Mouse (Mus musculus) neural tube, embryonic 13.5 days (tissue): Measurements from ENCODE around the gene Ifnlr1. TPM values are rescaled to one million over a fixed set of nuclear protein-coding genes. Genes with fewer than 3 reads are reported as not detected.
"Not testable (repeated sequence)": the region's sequence is repeated elsewhere in the genome, so short reads cannot be mapped to it uniquely, and the experiment has no call there.

ENCODE experiments used
- ATAC-seq: fragments of 200-750 bp; cut with Nextera tagmentation; 2 replicates; pipeline ENCODE4 v1.8.0; 2017; ENCODE audit warnings: low read depth, mild to moderate bottlenecking, moderate TSS enrichment, moderate library complexity
- H3K27ac ChIP-seq: fragments of 300-500 bp; sonication (generic); replicated peaks from 2 replicates; pipeline ENCODE4 v1.5.1; 2015; ENCODE audit warnings: moderate library complexity, mild to moderate bottlenecking, inconsistent platforms
- H3K27me3 ChIP-seq: fragments of 300-500 bp; sonication (generic); 2 replicates; pipeline ENCODE4 v1.6.1; 2015; ENCODE audit warnings: mild to moderate bottlenecking, inconsistent platforms
- H3K36me3 ChIP-seq: fragments of 300-500 bp; sonication (generic); 2 replicates; pipeline ENCODE4 v1.6.1; 2015; ENCODE audit warnings: mild to moderate bottlenecking, inconsistent platforms
- H3K4me1 ChIP-seq: fragments of 300-500 bp; sonication (generic); replicated peaks from 2 replicates; pipeline ENCODE4 v1.6.1; 2015; ENCODE audit warnings: inconsistent platforms
- H3K4me2 ChIP-seq: fragments of 300-500 bp; sonication (generic); 2 replicates; pipeline ENCODE4 v1.6.1; 2015; ENCODE audit warnings: inconsistent platforms, mild to moderate bottlenecking, moderate library complexity
- H3K4me3 ChIP-seq: fragments of 300-500 bp; sonication (generic); 2 replicates; pipeline ENCODE4 v1.5.1; 2015; ENCODE audit warnings: mild to moderate bottlenecking, inconsistent platforms
- H3K9ac ChIP-seq: fragments of 300-500 bp; sonication (generic); 2 replicates; pipeline ENCODE4 v1.6.1; 2015; ENCODE audit warnings: moderate library complexity, mild to moderate bottlenecking, inconsistent platforms
- H3K9me3 ChIP-seq: fragments of 300-500 bp; sonication (generic); 2 replicates; pipeline ENCODE4 v1.6.1; 2016; ENCODE audit warnings: inconsistent platforms
- WGBS: fragments of 180-500 bp; shearing (Covaris S2); methylation state at CpG from one replicate; pipeline ENCODE4 v1.1.7; 2015; 5-methylcytosine and 5-hydroxymethylcytosine counted together
- polyA plus RNA-seq: library from polyadenylated mRNA; unstranded; fragments of >200 nt; fragmentation: Nextera tagmentation; extraction: Ambion mirVana; gene quantifications from 2 replicates; pipeline ENCODE4 v1.2.1, GENCODE M21; 2015

Ifnlr1 gene
- polyA plus RNA-seq = 0.08 and 0.39 TPM in 2 replicates

GRCm38 (mm10) chr4:135685906-135686567 lies at the start of gene Ifnlr1:
Ifnlr1 (plus strand) TSS chr4:135686287.
- peak within 1 kb of the TSS; percentile 70 for H3K9ac ChIP-seq
- H3K9me3 ChIP-seq = no peaks in the 10 kb centered on the region
- WGBS = under 1% methylated on average over 37 of the region's 41 CpGs
- no peak within 1 kb of the TSS for H3K27ac ChIP-seq
- H3K4me3 ChIP-seq = peak within 1 kb of the TSS; percentile 48
- no peaks in the 10 kb centered on the region for H3K36me3 ChIP-seq
- no peak; the same call in 1 of the 2 replicates for ATAC-seq
- H3K27me3 ChIP-seq = peaks cover 59% of the 10 kb centered on the region
- peak within 1 kb of the TSS; percentile 95 for H3K4me2 ChIP-seq
- peaks cover 13% of the 10 kb centered on the region for H3K4me1 ChIP-seq

- not testable (repeated sequence) for H3K27me3 ChIP-seq, H3K9me3 ChIP-seq, H3K36me3 ChIP-seq, ATAC-seq, H3K27ac ChIP-seq, H3K4me3 ChIP-seq, H3K4me2 ChIP-seq, H3K9ac ChIP-seq, H3K4me1 ChIP-seq
- whole genome bisulfite sequencing = 84% methylated on average over 8 of the region's 8 CpGs
Measured at GRCm38 (mm10) chr4:135641302-135642079, 44.6 kb upstream of the Ifnlr1 start.

GRCm38 (mm10) chr4:135645022-135645637 lies 41.0 kb upstream of the Ifnlr1 start:
- Histone ChIP-seq H3K4me2 (no peak overlapping the region), H3K27ac (no peak overlapping the region), H3K36me3 (no peaks in the 10 kb centered on the region), H3K9ac (no peak overlapping the region), H3K4me3 (no peak overlapping the region), H3K27me3 (no peaks in the 10 kb centered on the region), H3K4me1 (no peaks in the 10 kb centered on the region), H3K9me3 (no peaks in the 10 kb centered on the region)
- ATAC-seq = no peak
- 73% methylated on average over 12 of the region's 12 CpGs for WGBS

- 59% methylated on average over 11 of the region's 11 CpGs for WGBS
- H3K27ac ChIP-seq = no peak overlapping the region
Measured at GRCm38 (mm10) chr4:135652966-135653607, 33.0 kb upstream of the Ifnlr1 start.

GRCm38 (mm10) chr4:135653956-135654355 lies 32.1 kb upstream of the Ifnlr1 start:
- H3K36me3 ChIP-seq = no peaks in the 10 kb centered on the region
- H3K9me3 ChIP-seq = no peaks in the 10 kb centered on the region
- peaks cover 28% of the 10 kb centered on the region for H3K4me1 ChIP-seq
- no peak overlapping the region for H3K4me2 ChIP-seq
- H3K27me3 ChIP-seq = no peaks in the 10 kb centered on the region
- 93% methylated on average over 7 of the region's 7 CpGs for WGBS
- no peak overlapping the region for H3K4me3 ChIP-seq
- no peak for ATAC-seq
- no peak overlapping the region for H3K9ac ChIP-seq
- H3K27ac ChIP-seq = no peak overlapping the region

More at GRCm38 (mm10) chr4:135652966-135653607, 33.0 kb upstream of the Ifnlr1 start:
- H3K9ac ChIP-seq = no peak overlapping the region
- H3K27me3 ChIP-seq = no peaks in the 10 kb centered on the region
- H3K4me3 ChIP-seq = no peak overlapping the region
- H3K4me1 ChIP-seq = peaks cover 28% of the 10 kb centered on the region
- H3K9me3 ChIP-seq = no peaks in the 10 kb centered on the region
- no peak overlapping the region for H3K4me2 ChIP-seq
- no peaks in the 10 kb centered on the region for H3K36me3 ChIP-seq
- ATAC-seq = 0 out of 2 replicates have a peak, but pooled peaks have one; percentile 32

- Histone ChIP-seq H3K4me3 (no peak overlapping the region), H3K9ac (no peak overlapping the region), H3K27me3 (no peaks in the 10 kb centered on the region), H3K9me3 (no peaks in the 10 kb centered on the region), H3K27ac (no peak overlapping the region), H3K4me1 (peaks cover 28% of the 10 kb centered on the region), H3K36me3 (no peaks in the 10 kb centered on the region), H3K4me2 (no peak overlapping the region)
- 37% methylated on average over 7 of the region's 7 CpGs for WGBS
- peak; percentile 19; the same call in 1 of the 2 replicates for ATAC-seq
Measured at GRCm38 (mm10) chr4:135655499-135655898, 30.6 kb upstream of the Ifnlr1 start.

- WGBS = 41% methylated on average over 10 of the region's 10 CpGs
- H3K9me3 ChIP-seq = no peaks in the 10 kb centered on the region
- peaks cover 28% of the 10 kb centered on the region for H3K4me1 ChIP-seq
- H3K4me2 ChIP-seq = 0 out of 2 replicates have a peak overlapping the region, but pooled peaks have one; percentile 5
- no peak overlapping the region for H3K27ac ChIP-seq
- peak; percentile 43; the same call in 1 of the 2 replicates for ATAC-seq
- H3K4me3 ChIP-seq = no peak overlapping the region
- no peaks in the 10 kb centered on the region for H3K27me3 ChIP-seq
- no peaks in the 10 kb centered on the region for H3K36me3 ChIP-seq
- no peak overlapping the region for H3K9ac ChIP-seq
Measured at GRCm38 (mm10) chr4:135656094-135656589, 29.9 kb upstream of the Ifnlr1 start.

GRCm38 (mm10) chr4:135658484-135658883 lies 27.6 kb upstream of the Ifnlr1 start:
- H3K27me3 ChIP-seq = no peaks in the 10 kb centered on the region
- H3K9ac ChIP-seq = no peak overlapping the region
- H3K27ac ChIP-seq = no peak overlapping the region
- no peak overlapping the region for H3K4me2 ChIP-seq
- peaks cover 18% of the 10 kb centered on the region for H3K4me1 ChIP-seq
- 75% methylated on average over 5 of the region's 5 CpGs for WGBS
- H3K4me3 ChIP-seq = no peak overlapping the region
- H3K36me3 ChIP-seq = no peaks in the 10 kb centered on the region
- ATAC-seq = no peak
- no peaks in the 10 kb centered on the region for H3K9me3 ChIP-seq

- H3K4me3 ChIP-seq = no peak overlapping the region
- no peak overlapping the region for H3K27ac ChIP-seq
- no peaks in the 10 kb centered on the region for H3K27me3 ChIP-seq
- ATAC-seq = no peak
- no peaks in the 10 kb centered on the region for H3K9me3 ChIP-seq
- H3K9ac ChIP-seq = no peak overlapping the region
- H3K36me3 ChIP-seq = no peaks in the 10 kb centered on the region
- H3K4me1 ChIP-seq = peaks cover 18% of the 10 kb centered on the region
- 88% methylated on average over 12 of the region's 12 CpGs for WGBS
- H3K4me2 ChIP-seq = no peak overlapping the region
Measured at GRCm38 (mm10) chr4:135658899-135659298, 27.2 kb upstream of the Ifnlr1 start.

GRCm38 (mm10) chr4:135661082-135661809 lies 24.8 kb upstream of the Ifnlr1 start:
- H3K9me3 ChIP-seq = no peaks in the 10 kb centered on the region
- no peak overlapping the region for H3K4me3 ChIP-seq
- H3K27me3 ChIP-seq = no peaks in the 10 kb centered on the region
- peaks cover 4% of the 10 kb centered on the region for H3K4me1 ChIP-seq
- H3K4me2 ChIP-seq = no peak overlapping the region
- no peaks in the 10 kb centered on the region for H3K36me3 ChIP-seq
- no peak for ATAC-seq
- WGBS = 60% methylated on average over 6 of the region's 6 CpGs
- no peak overlapping the region for H3K9ac ChIP-seq
- no peak overlapping the region for H3K27ac ChIP-seq

- H3K9ac ChIP-seq = no peak overlapping the region
- no peaks in the 10 kb centered on the region for H3K4me1 ChIP-seq
- no peak for ATAC-seq
- no peaks in the 10 kb centered on the region for H3K9me3 ChIP-seq
- no peaks in the 10 kb centered on the region for H3K36me3 ChIP-seq
- no peak overlapping the region for H3K27ac ChIP-seq
- no peaks in the 10 kb centered on the region; the same call in 1 of the 2 replicates for H3K27me3 ChIP-seq
- H3K4me3 ChIP-seq = no peak overlapping the region
- WGBS = 83% methylated on average over 6 of the region's 6 CpGs
- no peak overlapping the region for H3K4me2 ChIP-seq
Measured at GRCm38 (mm10) chr4:135661994-135662393, 24.1 kb upstream of the Ifnlr1 start.
